In the genomic region with DNA sequence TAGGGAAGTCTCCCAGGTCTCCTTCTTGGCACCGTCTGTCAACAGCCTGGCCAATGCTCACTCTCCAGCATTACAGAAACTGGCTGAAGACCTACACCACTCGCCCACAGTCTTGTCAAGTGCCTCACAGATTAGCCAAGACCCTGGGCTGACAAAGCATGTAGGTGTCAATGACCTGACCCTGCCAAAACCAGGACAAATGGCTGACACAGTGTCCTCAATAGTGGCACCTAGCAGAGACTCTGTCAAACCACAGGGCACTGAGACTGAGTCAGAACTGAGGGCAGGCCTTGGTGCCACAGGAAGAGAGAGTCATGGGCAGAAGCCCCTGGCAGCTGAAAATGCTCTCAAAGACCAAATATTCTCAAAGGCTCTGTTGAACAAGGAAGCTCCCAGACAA, we compare ENCODE assay signal across 32 mouse cellular contexts. TPM values are rescaled to one million over a fixed set of nuclear protein-coding genes. Genes with fewer than 3 reads are reported as not detected.
A peak's percentile ranks its signal among the peaks of the same experiment; 100 is the strongest.
DNase-seq lines count a peak whose midpoint lies in the region.
"Had no signal": no experiment of that assay in that cellular context is flagged by ENCODE, and none has a peak within 500 bp of the region (broad histone marks: within the 10 kb centered on the region; RNA-seq: fewer than 3 reads in every experiment).

No protein-coding gene starts in this region.

- DNase-seq in adrenal gland, adult 2 months = peak; percentile 62
- DNase-seq in adrenal gland, postnatal 4 days (ENCODE audit: low spot score in 2 of 2) = no peak
- peak; percentile 2 for DNase-seq in gastrocnemius, postnatal 10 days
- DNase-seq in gastrocnemius, postnatal 14 days = no peak
- peak; percentile 15 for DNase-seq in urinary bladder, adult 2 months (ENCODE audit: low spot score)
- no peak for DNase-seq in urinary bladder, postnatal 36 days (ENCODE audit: low spot score in 2 of 2)
- no peak for DNase-seq in embryo, embryonic 10 days (ENCODE audit: low spot score)
- DNase-seq: B cell, adult 2 months; cerebellum, adult 11 months; cerebellum, adult 9-11 months; embryo, embryonic 11 days; heart, postnatal 10 days; heart, postnatal 36 days; kidney, adult 11 months had no signal

- intact Hi-C loops in gastrocnemius, postnatal 14 days (cut with DNase I; ENCODE audit: low total_unique reads) = no loop called here

RNA-seq across cellular contexts. Expression of gene Gm3336, which starts 3.3 kb away (rescaled TPM):
- total RNA-seq in adrenal gland, adult 2 months (2021) = under 1 TPM in 1 of 2 experiments, not detected in 1; 0.69 TPM
- polyA plus RNA-seq in adrenal gland, adult 2 months (2012; rRNA removed) = 0.51 and 0.97 TPM in 2 replicates
- total RNA-seq in adrenal gland, postnatal 4 days (2021) = not detected
- not detected for total RNA-seq in gastrocnemius, postnatal 10 days (2021)
- not detected for total RNA-seq in gastrocnemius, postnatal 14 days (2021)
- polyA plus RNA-seq in urinary bladder, adult 2 months (2012; rRNA removed) = 0.46 and 0.56 TPM in 2 replicates
- total RNA-seq: adrenal gland, postnatal 25 days; common myeloid progenitor, adult 5-6 weeks; gastrocnemius, postnatal 36 days; granulocyte monocyte progenitor cell, adult 5-6 weeks; heart, postnatal 10 days; heart, postnatal 36 days had no signal
- polyA plus RNA-seq: cerebellum, adult 2 months; embryonic facial prominence, embryonic 10.5 days; embryonic facial prominence, embryonic 13.5 days; erythroblast, embryonic 14.5 days; forebrain, embryonic 12.5 days; forebrain, embryonic 15.5 days; heart, embryonic 12.5 days; heart, embryonic 15.5 days; hindbrain, embryonic 10.5 days; hindbrain, embryonic 13.5 days had no signal

RNA-seq across cellular contexts. Expression of gene Pde4c, which starts 8.4 kb away (rescaled TPM):
- total RNA-seq in adrenal gland, adult 2 months (2021) = 1 to 10 TPM in 1 of 2 experiments, under 1 TPM in 1; 0.76 to 1.0 TPM
- polyA plus RNA-seq in adrenal gland, adult 2 months (2012; rRNA removed) = 2.9 and 3.3 TPM in 2 replicates
- total RNA-seq in adrenal gland, postnatal 4 days (2021) = 1 to 10 TPM; 2.2 to 5.6 TPM
- 1 to 10 TPM; 2.5 to 3.0 TPM for total RNA-seq in gastrocnemius, postnatal 10 days (2021)
- 1 to 10 TPM; 2.9 to 3.4 TPM for total RNA-seq in gastrocnemius, postnatal 14 days (2021)
- 0.54 and 0.59 TPM in 2 replicates for polyA plus RNA-seq in urinary bladder, adult 2 months (2012; rRNA removed)
- total RNA-seq: granulocyte monocyte progenitor cell, adult 5-6 weeks had no signal
- polyA plus RNA-seq: erythroblast, embryonic 14.5 days had no signal

RNA-seq across cellular contexts. Expression of gene Iqcn, which starts 11.8 kb away (rescaled TPM):
- total RNA-seq in adrenal gland, adult 2 months (2021) = under 1 TPM in 1 of 2 experiments, not detected in 1; 0.12 TPM
- 0.25 and 0.28 TPM in 2 replicates for polyA plus RNA-seq in adrenal gland, adult 2 months (2012; rRNA removed)
- total RNA-seq in adrenal gland, postnatal 4 days (2021) = under 1 TPM; 0.14 to 0.25 TPM
- not detected for total RNA-seq in gastrocnemius, postnatal 10 days (2021)
- under 1 TPM in 1 of 2 experiments, not detected in 1; 0.04 TPM for total RNA-seq in gastrocnemius, postnatal 14 days (2021)
- not detected in 2 replicates for polyA plus RNA-seq in urinary bladder, adult 2 months (2012; rRNA removed)
- total RNA-seq: CH12.LX; common myeloid progenitor, adult 5-6 weeks; granulocyte monocyte progenitor cell, adult 5-6 weeks had no signal
- polyA plus RNA-seq: erythroblast, embryonic 14.5 days; G1E; hindbrain, embryonic 10.5 days; hindbrain, embryonic 16.5 days; intestine, embryonic 15.5 days had no signal

RNA-seq across cellular contexts. Expression of gene Jund, which starts 16.3 kb away (rescaled TPM):
- 100 to 1,000 TPM; 214 to 246 TPM for total RNA-seq in adrenal gland, adult 2 months (2021)
- polyA plus RNA-seq in adrenal gland, adult 2 months (2012; rRNA removed) = 1,009 and 1,256 TPM in 2 replicates
- 100 to 1,000 TPM; 185 to 195 TPM for total RNA-seq in adrenal gland, postnatal 4 days (2021)
- total RNA-seq in gastrocnemius, postnatal 10 days (2021) = 100 to 1,000 TPM in 1 of 2 experiments, 10 to 100 TPM in 1; 79.2 to 130 TPM
- total RNA-seq in gastrocnemius, postnatal 14 days (2021) = 10 to 100 TPM; 73.5 to 87.4 TPM
- polyA plus RNA-seq in urinary bladder, adult 2 months (2012; rRNA removed) = 132 and 153 TPM in 2 replicates

RNA-seq across cellular contexts. Expression of gene Rab3a, which starts 39.4 kb away (rescaled TPM):
- total RNA-seq in adrenal gland, adult 2 months (2021) = 10 to 100 TPM; 49.1 to 85.5 TPM
- polyA plus RNA-seq in adrenal gland, adult 2 months (2012; rRNA removed) = 141 and 152 TPM in 2 replicates
- total RNA-seq in adrenal gland, postnatal 4 days (2021) = 10 to 100 TPM; 58.9 to 59.7 TPM
- total RNA-seq in gastrocnemius, postnatal 10 days (2021) = 10 to 100 TPM; 44.6 to 50.4 TPM
- total RNA-seq in gastrocnemius, postnatal 14 days (2021) = 10 to 100 TPM; 44.3 to 45.1 TPM
- polyA plus RNA-seq in urinary bladder, adult 2 months (2012; rRNA removed) = 34.1 and 35.3 TPM in 2 replicates

Comparison
In these comparisons a context has a peak if more than half of its experiments do, and no peak if none do; other contexts are left out.
1. DNase-seq: peak in adrenal gland, adult 2 months (single experiment), gastrocnemius, postnatal 10 days (single experiment) and urinary bladder, adult 2 months (single experiment); none in adrenal gland, postnatal 4 days (0 of 2), gastrocnemius, postnatal 14 days (single experiment), urinary bladder, postnatal 36 days (0 of 2) and embryo, embryonic 10 days (single experiment).